Mouse (Mus musculus) midbrain, embryonic 10.5 days (tissue): ENCODE data around the gene Chrnb1. TPM values are rescaled to one million over a fixed set of nuclear protein-coding genes. Genes with fewer than 3 reads are reported as not detected.

Source experiments
- DNase-seq: peaks from one replicate; pipeline ENCODE4 v3.0.0-alpha.2; 2017; ENCODE audit warnings: low spot score
- H3K27ac ChIP-seq: fragments of 300-500 bp; sonication (generic); replicated peaks from 2 replicates; pipeline ENCODE4 v1.5.1; 2016; ENCODE audit warnings: mild to moderate bottlenecking
- H3K27me3 ChIP-seq: fragments of 300-500 bp; sonication (generic); 2 replicates; pipeline ENCODE4 v1.6.1; 2016; ENCODE audit warnings: low read depth, mild to moderate bottlenecking; ENCODE audit not compliant: poor library complexity, severe bottlenecking
- H3K36me3 ChIP-seq: fragments of 300-500 bp; sonication (generic); 2 replicates; pipeline ENCODE4 v1.6.1; 2016; ENCODE audit warnings: mild to moderate bottlenecking, moderate library complexity
- H3K4me1 ChIP-seq: fragments of 300-500 bp; sonication (generic); 2 replicates; pipeline ENCODE4 v1.6.1; 2016
- H3K4me3 ChIP-seq: fragments of 300-500 bp; sonication (generic); 2 replicates; pipeline ENCODE4 v1.5.1; 2016; ENCODE audit warnings: mild to moderate bottlenecking, moderate library complexity
- H3K9me3 ChIP-seq: fragments of 300-500 bp; sonication (generic); replicated peaks from 2 replicates; pipeline ENCODE4 v1.6.1; 2016; ENCODE audit warnings: mild to moderate bottlenecking
- WGBS: fragments of 180-500 bp; shearing (Covaris S2); methylation state at CpG from one replicate; pipeline ENCODE4 v1.1.7; 2016; 5-methylcytosine and 5-hydroxymethylcytosine counted together
- polyA plus RNA-seq: library from polyadenylated mRNA; unstranded; fragments of >200 nt; fragmentation: Nextera tagmentation; extraction: Ambion mirVana; gene quantifications from 2 replicates; pipeline ENCODE4 v1.2.1, GENCODE M21; 2016

The Chrnb1 gene
- polyA plus RNA-seq = 1.1 TPM in 2 replicates

DNA sequence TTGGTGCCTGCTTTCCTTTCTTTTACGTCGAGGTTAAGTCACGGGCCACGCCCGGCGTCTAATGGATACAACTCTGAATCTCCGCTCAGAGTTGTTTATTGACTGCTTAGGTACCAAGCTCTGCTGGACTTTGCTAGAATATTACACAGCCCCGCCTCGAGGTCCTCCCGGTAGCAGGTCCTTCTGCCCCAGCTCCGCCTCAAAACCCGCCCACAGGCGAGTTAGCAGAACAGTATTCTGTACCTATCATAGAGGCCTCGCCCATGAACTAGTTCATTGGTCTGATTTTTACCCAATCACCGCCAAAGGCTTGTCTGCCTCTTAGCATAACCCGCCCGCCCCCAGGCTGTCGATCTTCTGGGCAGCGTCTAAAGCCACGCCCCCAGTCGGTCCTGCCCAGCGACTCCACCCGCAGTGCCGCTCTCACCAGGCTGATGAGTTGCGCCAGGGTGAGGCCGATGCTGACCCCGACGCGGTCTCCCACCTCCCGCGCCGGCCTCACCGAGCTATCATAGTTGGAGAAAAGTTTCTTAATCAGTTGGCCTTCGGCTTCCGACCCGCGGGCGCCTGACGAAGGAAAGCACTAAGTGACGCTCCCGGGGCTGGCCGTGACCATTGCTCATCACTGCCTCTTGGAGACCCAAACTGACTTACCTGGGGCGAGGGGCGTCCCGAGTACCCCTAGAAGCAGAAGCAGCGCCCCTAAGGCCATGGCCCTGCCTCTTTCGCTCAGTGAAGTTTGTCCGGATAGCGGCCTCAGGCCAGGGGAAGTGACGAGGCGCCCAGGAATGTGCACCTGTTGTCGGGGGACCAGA lies at the start of gene Chrnb1:
Gene Chrnb1 (minus strand): TSS at position 776 of the 815 bp plus-strand sequence.
- Histone ChIP-seq H3K27ac (peak within 1 kb of the TSS; percentile 80), H3K4me3 (peak within 1 kb of the TSS; percentile 64), H3K4me1 (peaks cover 45% of the 10 kb centered on the region), H3K36me3 (no peaks in the 10 kb centered on the region), H3K27me3 (peaks cover 74% of the 10 kb centered on the region), H3K9me3 (no peaks in the 10 kb centered on the region)
- DNase-seq = peak; percentile 90
- WGBS = 2% methylated on average over 52 of the region's 52 CpGs

DNA sequence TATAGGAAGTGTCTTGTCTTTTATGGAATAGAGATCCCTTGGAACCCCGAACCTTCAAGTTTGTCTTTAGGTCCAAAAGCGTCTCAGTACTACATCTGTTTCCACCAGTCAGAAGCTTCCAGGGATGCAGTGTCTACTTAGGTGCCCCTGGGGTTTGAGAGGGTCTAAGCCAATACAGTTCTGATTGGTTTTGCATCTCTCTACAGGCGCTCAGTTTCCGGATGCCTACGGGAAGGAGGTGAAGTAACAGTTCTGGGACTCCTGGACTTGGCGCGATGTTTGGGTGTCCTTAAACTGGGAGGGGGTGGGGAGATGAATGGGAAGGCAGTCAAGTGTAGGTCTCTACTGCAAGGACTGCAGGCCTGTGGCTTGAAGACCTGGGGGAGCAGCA lies 43.0 kb upstream of the Chrnb1 start:
- 5% methylated on average over 7 of the region's 7 CpGs for WGBS
- Histone ChIP-seq H3K36me3 (peaks cover 3% of the 10 kb centered on the region), H3K4me1 (peaks cover 57% of the 10 kb centered on the region)

DNA sequence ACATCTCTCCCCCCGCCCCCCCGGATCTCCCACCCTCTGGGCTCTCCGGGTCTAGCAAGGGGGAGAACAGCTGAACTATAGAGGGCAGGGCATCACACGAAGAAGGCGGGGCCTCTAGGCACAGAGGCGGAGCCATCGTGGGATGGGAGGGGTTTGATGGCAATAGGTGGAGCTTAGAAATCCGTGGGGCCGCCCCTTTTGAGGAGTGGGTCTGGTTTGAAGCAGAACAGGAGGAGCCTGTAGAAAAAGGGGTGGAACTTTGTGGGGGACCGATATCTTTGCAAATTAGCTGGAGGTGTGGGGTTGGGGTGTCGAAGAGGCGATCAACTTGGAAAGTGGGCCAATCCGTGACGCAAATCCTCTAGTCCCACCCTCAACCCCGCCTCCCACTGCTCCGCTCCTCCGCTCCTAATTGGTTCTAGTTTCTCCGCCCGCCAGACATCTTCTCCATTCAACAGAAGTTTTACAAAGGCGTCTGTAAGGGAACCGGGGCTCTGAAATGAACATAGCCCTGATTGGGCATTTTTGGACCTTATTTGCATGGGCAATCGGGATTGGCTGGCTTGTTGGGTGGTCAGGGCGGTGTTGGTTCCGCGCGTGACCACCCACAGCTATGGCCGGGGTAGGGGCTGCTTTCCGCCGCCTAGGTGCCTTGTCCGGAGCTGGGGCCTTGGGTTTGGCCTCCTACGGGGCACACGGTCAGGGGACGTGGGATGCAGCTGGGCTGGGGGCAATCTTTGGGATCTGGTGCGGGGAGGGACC lies 42.4 kb upstream of the Chrnb1 start, which contains the start of gene Tmem256:
Gene Tmem256 (plus strand): TSS at position 563 of the 762 bp plus-strand sequence.
- Histone ChIP-seq H3K27ac (peak within 1 kb of the TSS; percentile 93), H3K4me3 (peak within 1 kb of the TSS; percentile 86), H3K4me1 (peaks cover 60% of the 10 kb centered on the region), H3K9me3 (no peaks in the 10 kb centered on the region), H3K27me3 (peaks cover 35% of the 10 kb centered on the region), H3K36me3 (peaks cover 9% of the 10 kb centered on the region)
- DNase-seq = peak; percentile 97
- under 1% methylated on average over 34 of the region's 34 CpGs for WGBS

More for the DNA sequence above, 43.0 kb upstream of the Chrnb1 start:
- no peak for DNase-seq
- Histone ChIP-seq H3K27ac (peak overlapping the region; percentile 93), H3K4me3 (peak overlapping the region; percentile 86), H3K27me3 (peaks cover 29% of the 10 kb centered on the region), H3K9me3 (no peaks in the 10 kb centered on the region)

DNA sequence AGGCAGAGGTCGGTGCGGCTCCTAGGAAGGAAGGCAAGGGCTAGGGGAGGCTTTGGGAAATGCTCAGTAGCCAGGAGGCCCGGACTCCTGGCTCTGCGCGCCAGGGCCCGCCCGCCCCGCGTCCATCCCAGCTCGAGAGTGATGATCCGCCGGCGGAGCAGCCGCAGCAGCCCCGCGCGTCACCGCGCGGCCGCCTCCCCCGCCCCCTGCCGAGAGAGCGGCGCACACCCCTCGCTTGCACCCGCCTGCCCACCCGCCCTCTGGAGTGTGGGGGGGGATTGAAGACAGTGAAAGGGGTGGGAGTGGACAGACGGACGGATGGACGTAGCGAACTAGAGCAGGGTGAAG lies 41.8 kb upstream of the Chrnb1 start, which contains the start of gene Nlgn2:
Gene Nlgn2 (minus strand): TSS at position 181 of the 348 bp plus-strand sequence.
- H3K4me1 ChIP-seq = peaks cover 60% of the 10 kb centered on the region
- peaks cover 40% of the 10 kb centered on the region for H3K27me3 ChIP-seq
- H3K4me3 ChIP-seq = peak within 1 kb of the TSS; percentile 86
- no peaks in the 10 kb centered on the region for H3K9me3 ChIP-seq
- DNase-seq = no peak
- H3K27ac ChIP-seq = peak within 1 kb of the TSS; percentile 93
- WGBS = under 1% methylated on average over 32 of the region's 32 CpGs
- H3K36me3 ChIP-seq = peaks cover 14% of the 10 kb centered on the region

DNA sequence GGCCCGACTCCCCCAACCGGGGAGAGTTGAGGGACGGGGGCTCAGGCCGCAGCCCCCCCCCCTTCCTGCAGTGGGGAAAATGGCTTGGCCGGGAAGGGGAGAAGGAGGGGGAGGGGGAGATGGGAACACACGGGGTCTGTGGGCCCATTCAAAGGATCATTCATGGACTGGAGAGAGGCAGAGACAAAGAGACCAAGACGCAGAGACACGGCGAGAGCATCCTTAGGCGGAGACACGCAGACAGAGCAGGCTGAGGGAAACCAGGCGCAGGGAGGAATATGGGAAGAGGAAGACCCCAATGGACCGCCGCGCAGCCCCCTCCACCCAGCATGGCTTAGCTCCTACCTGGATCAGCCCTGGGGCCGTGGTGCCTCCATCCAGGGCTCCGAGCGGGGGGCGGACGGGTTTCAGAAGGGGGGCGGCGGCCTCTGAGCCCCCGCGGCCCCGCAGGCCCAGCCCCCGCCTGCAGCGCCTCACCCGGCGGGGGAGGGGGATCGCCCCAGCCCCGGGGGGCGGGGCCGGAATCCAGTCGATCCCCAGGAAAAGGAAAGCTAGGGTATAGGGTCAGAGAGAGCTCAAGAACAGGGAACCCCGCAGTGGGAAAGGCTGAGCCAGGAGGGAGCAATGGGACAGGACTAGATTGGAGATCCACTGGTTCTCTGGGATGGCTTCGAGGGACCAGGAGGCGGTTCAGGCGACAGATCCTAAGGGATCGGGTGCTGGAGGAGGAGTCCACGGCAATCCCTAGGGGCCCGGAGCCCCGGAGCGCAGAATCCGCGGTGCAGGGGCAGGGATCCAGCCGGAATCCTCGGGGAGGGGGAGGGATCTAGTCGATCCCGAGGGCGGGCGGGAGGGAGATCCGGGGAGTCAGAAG lies 41.2 kb upstream of the Chrnb1 start:
- Histone ChIP-seq H3K4me1 (peaks cover 65% of the 10 kb centered on the region), H3K4me3 (peak overlapping the region; percentile 86)
- WGBS = 1% methylated on average over 52 of the region's 52 CpGs

DNA sequence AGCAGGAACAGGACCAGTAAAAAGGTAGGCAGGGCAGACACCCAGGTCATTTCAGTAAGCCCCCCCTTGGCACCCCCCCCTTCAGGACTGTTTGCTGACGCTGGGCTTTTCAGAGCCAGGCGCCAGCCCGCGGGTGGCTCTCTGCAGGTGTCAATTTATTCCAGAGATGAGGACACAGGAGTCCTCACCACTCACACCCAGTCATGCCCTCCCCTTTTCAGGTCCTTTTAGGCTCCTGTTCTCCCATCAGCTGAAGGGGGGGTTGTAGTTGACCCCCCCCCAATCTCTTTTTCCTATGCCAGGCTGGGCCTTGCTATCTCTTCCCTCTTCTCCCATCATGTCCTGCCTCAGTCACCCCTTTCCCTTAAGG lies 40.2 kb upstream of the Chrnb1 start:
- peaks cover 30% of the 10 kb centered on the region for H3K36me3 ChIP-seq
- H3K9me3 ChIP-seq = no peaks in the 10 kb centered on the region
- H3K27me3 ChIP-seq = peaks cover 44% of the 10 kb centered on the region
- peak overlapping the region; percentile 93 for H3K27ac ChIP-seq
- peak overlapping the region; percentile 86 for H3K4me3 ChIP-seq
- H3K4me1 ChIP-seq = peaks cover 73% of the 10 kb centered on the region
- peak; percentile 46 for DNase-seq
- WGBS = 0% methylated on average over 4 of the region's 4 CpGs

More for the DNA sequence above, 41.2 kb upstream of the Chrnb1 start:
- peak overlapping the region; percentile 93 for H3K27ac ChIP-seq
- peaks cover 21% of the 10 kb centered on the region for H3K36me3 ChIP-seq
- peak; percentile 59 for DNase-seq
- H3K9me3 ChIP-seq = no peaks in the 10 kb centered on the region
- H3K27me3 ChIP-seq = peaks cover 44% of the 10 kb centered on the region

DNA sequence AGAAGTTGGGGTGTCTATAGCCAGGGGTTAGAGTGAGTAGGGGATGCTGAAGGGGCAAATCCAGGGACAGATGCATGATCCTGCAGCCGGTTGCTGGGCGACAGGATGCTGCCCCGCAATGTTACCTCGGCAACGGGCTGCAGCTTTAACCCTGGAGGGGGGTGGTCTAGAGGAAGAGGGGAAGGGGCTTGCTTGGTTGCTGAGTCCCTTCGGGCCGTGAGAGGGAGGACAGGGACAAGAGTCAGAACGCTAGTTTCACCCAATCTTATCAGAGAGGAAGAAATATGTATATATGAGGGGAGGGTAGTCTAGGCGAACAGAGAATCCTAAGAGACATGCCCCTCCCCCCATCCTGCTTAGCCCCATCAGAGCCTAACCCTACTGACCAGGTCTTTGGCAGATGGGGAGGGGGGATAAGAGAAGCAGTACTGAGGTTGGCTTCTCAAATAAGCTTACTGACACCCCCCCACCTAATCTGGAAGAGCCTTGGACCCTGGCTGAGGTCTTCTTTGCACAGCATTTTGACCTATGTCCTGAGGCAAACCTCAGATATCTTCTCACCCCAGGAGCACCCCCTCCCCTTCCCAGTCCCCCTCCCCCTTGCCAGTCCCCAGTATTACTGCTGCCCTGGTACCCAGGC lies 39.7 kb upstream of the Chrnb1 start:
- peak overlapping the region; percentile 86 for H3K4me3 ChIP-seq
- H3K27ac ChIP-seq = peak overlapping the region; percentile 93
- H3K9me3 ChIP-seq = no peaks in the 10 kb centered on the region
- peaks cover 74% of the 10 kb centered on the region for H3K4me1 ChIP-seq
- 2% methylated on average over 9 of the region's 9 CpGs for WGBS
- peak; percentile 83 for DNase-seq
- H3K36me3 ChIP-seq = peaks cover 34% of the 10 kb centered on the region
- peaks cover 44% of the 10 kb centered on the region for H3K27me3 ChIP-seq

DNA sequence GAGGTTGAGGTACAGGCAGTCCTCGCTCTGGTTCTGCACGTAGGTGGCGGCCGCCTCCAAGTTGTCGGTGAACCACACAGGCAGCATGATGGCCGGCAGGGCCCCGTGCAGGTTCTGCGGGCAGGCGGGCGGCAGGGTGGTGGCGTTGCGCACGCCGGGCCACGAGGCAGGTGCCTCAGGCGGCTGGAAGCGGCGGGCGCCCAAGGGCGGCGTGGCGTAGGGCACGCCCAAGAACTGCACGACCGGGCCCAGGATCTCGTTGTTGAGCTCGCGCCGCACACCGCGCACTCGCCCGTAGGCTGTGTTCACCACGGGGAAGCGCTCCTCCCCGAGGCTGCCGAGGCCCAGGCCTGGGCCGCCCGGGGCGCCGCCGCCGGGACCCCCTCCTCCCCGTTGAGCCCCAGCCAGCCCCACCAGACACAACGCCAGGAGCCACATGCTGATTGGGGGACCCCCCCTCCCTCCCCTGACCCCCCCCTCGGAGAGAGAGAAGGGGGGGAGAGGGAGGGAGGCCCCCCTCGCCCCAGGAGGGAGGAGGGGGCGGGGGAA lies 38.3 kb upstream of the Chrnb1 start:
- Histone ChIP-seq H3K4me3 (peak overlapping the region; percentile 86), H3K27ac (peak overlapping the region; percentile 93), H3K9me3 (no peaks in the 10 kb centered on the region), H3K36me3 (peaks cover 40% of the 10 kb centered on the region), H3K27me3 (peaks cover 44% of the 10 kb centered on the region), H3K4me1 (peaks cover 73% of the 10 kb centered on the region)
- DNase-seq = peak; percentile 52
- WGBS = 7% methylated on average over 47 of the region's 48 CpGs

DNA sequence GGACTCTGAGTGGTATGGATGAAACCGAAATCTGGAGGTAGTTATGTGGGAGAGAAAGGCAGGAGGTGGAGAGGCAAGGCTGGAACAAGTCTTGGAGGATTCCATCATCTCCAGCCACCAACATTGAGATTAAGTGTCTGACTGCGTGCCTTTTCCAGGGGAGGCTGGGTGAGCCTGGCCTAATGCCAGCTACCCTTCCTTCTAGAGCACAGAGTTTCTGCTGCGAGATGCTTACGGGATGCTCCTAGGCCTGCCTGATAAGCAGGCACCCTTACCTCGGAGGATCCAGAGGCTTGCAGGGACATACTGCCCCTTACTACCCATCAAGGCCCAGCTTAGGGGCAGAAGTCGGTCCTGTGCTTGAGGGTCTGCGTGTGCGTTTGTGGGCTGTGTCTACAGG lies 37.8 kb upstream of the Chrnb1 start:
- Histone ChIP-seq H3K27ac (peak overlapping the region; percentile 93), H3K4me3 (peak overlapping the region; percentile 86), H3K27me3 (peaks cover 44% of the 10 kb centered on the region), H3K4me1 (peaks cover 72% of the 10 kb centered on the region), H3K36me3 (peaks cover 45% of the 10 kb centered on the region), H3K9me3 (no peaks in the 10 kb centered on the region)
- WGBS = 69% methylated on average over 8 of the region's 8 CpGs
- no peak for DNase-seq

DNA sequence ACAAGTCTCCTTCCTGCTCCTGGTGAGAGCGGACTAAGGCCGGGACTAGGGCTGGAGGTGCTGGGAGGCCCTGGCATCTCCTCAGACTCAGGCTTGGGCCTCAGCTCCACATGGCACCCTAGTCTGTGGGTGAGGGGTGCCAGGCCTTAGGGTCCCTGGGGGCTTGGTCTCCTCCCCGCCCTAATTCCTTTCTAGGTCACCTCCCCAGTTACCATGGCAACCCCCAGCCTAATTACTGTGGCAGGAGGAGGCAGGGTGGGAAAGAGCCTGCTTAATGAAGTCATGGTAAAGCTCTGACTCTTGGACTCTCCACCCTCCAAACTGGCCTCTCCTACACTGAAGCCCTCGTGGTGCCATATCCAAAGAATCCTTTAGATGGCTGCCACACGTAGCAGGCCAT lies 33.1 kb upstream of the Chrnb1 start:
- Histone ChIP-seq H3K4me3 (no peak overlapping the region), H3K27me3 (peaks cover 17% of the 10 kb centered on the region), H3K36me3 (peaks cover 90% of the 10 kb centered on the region), H3K27ac (no peak overlapping the region), H3K9me3 (peaks cover 4% of the 10 kb centered on the region; the same call in 1 of the 2 replicates), H3K4me1 (peaks cover 32% of the 10 kb centered on the region)
- DNase-seq = no peak
- WGBS = 69% methylated on average over 5 of the region's 5 CpGs

DNA sequence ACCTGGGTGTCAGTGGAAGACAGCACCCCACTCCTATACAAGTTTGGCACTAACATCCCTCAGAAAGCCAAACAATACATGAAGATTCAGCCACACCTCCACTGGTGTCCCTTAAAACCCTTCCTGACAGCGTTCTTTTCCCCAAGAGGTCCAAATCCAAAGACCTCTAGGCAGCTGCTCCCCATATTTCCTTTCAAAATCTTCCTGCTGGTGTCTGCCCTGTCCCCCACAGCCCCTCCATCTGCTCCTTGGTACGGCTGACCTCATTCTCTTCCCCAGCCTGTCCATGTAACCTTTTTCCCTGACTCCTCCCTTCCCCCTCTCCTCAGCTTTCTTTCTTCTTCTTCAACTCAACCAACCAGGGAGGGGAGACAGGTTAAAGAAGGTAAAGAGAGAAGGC lies 27.7 kb upstream of the Chrnb1 start:
- Histone ChIP-seq H3K36me3 (peaks cover 45% of the 10 kb centered on the region), H3K4me1 (peaks cover 3% of the 10 kb centered on the region), H3K4me3 (no peak overlapping the region), H3K9me3 (peaks cover 4% of the 10 kb centered on the region; the same call in 1 of the 2 replicates), H3K27ac (no peak overlapping the region), H3K27me3 (no peaks in the 10 kb centered on the region)
- WGBS = 69% methylated on average over 2 of the region's 2 CpGs
- DNase-seq = no peak
